Mouse (Mus musculus): ENCODE results near the gene Nhsl1. TPM values are rescaled to one million over a fixed set of nuclear protein-coding genes. Genes with fewer than 3 reads are reported as not detected.

The Nhsl1 gene
- polyA plus RNA-seq, 1 experiment: 44.6 TPM

DNA sequence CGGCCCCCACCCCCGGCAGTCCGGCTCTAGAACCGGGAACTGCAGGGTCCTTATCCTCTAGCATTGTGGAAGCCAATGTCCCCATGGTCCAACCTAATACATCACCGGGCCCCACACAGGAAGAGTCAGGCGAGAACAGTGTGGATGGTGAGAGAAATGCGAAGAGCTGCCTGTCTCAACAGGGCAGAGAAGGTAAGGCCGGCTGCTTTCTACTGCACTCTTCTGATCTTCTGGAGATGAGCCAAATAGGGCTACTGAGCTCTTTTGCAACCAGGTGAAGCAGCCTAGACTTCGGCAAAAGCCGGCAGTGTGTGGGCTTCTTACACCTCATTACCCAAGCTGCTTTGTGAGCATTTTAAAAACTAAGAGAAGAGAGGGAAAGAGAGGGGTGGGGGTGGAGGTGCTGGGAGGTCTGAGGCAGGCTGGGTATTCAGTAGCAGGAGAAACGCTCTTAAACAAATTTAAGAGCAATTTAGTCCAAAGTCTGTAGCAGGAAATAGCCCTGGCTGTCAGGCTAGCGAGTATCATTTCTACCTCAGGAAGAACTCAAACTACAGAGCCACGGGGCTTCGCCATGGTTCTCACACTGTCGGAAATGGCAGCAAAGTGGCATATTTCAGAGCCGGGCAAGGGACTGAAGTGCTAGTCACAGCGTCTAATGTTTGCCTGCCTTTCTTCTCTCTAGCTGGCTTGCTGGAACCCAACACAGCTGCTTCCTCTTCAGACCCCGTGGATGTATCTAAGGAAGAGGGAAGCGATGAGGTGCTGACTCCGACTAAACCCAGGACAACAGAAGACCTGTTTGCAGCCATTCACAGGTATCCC, 208.3 kb downstream of the Nhsl1 start:
- 0 out of 2 replicates have a peak overlapping the region, but pooled peaks have one; percentile 8 for H3K27ac ChIP-seq (ENCODE audit: insufficient read depth, low read depth, low read length)
- H3K4me1 ChIP-seq (ENCODE audit: control insufficient read depth, insufficient read depth, insufficient read length, low read length): no peaks in the 10 kb centered on the region; the same call in 1 of the 2 replicates
- no peak overlapping the region for H3K4me3 ChIP-seq (ENCODE audit: low read depth, low read length)
- H3K36me3 ChIP-seq (ENCODE audit: control insufficient read depth, insufficient read depth, low read length): peaks cover 56% of the 10 kb centered on the region
- 43% methylated on average over 20 of the region's 20 CpGs for WGBS
- H3K27me3 ChIP-seq (ENCODE audit: control insufficient read depth, insufficient read depth, low read length): no peaks in the 10 kb centered on the region
- TF ChIP-seq CTCF (IDR thresholded peaks at IDR 0.05; ENCODE audit: extremely low read depth, insufficient read length, insufficient replicate concordance, low read depth, low read length): no peak

GRCm38 (mm10) chr10:18527766-18528165, 209.0 kb downstream of the Nhsl1 start:
- Histone ChIP-seq H3K27ac (ENCODE audit: insufficient read depth, low read depth, low read length) (no peak overlapping the region), H3K36me3 (ENCODE audit: control insufficient read depth, insufficient read depth, low read length) (peaks cover 56% of the 10 kb centered on the region)

GRCm38 (mm10) chr10:18528475-18528874, 209.7 kb downstream of the Nhsl1 start:
- no peak overlapping the region for H3K4me3 ChIP-seq (ENCODE audit: low read depth, low read length)
- TF ChIP-seq CTCF (IDR thresholded peaks at IDR 0.05; ENCODE audit: extremely low read depth, insufficient read length, insufficient replicate concordance, low read depth, low read length) (peak; percentile 38; the same call in 1 of the 2 replicates), POLR2A (IDR thresholded peaks at IDR 0.05; ENCODE audit: low read depth, low read length) (no peak)
- 48% methylated on average over 5 of the region's 5 CpGs for WGBS
- H3K4me1 ChIP-seq (ENCODE audit: control insufficient read depth, insufficient read depth, insufficient read length, low read length): no peaks in the 10 kb centered on the region; the same call in 1 of the 2 replicates
- no peaks in the 10 kb centered on the region for H3K27me3 ChIP-seq (ENCODE audit: control insufficient read depth, insufficient read depth, low read length)
- peaks cover 58% of the 10 kb centered on the region for H3K36me3 ChIP-seq (ENCODE audit: control insufficient read depth, insufficient read depth, low read length)
- H3K27ac ChIP-seq (ENCODE audit: insufficient read depth, low read depth, low read length): no peak overlapping the region

More at GRCm38 (mm10) chr10:18527766-18528165, 209.0 kb downstream of the Nhsl1 start:
- WGBS: 32% methylated on average over 7 of the region's 7 CpGs
- no peaks in the 10 kb centered on the region for H3K27me3 ChIP-seq (ENCODE audit: control insufficient read depth, insufficient read depth, low read length)
- H3K4me3 ChIP-seq (ENCODE audit: low read depth, low read length): no peak overlapping the region
- no peaks in the 10 kb centered on the region; the same call in 1 of the 2 replicates for H3K4me1 ChIP-seq (ENCODE audit: control insufficient read depth, insufficient read depth, insufficient read length, low read length)
- TF ChIP-seq CTCF (IDR thresholded peaks at IDR 0.05; ENCODE audit: extremely low read depth, insufficient read length, insufficient replicate concordance, low read depth, low read length) (no peak), POLR2A (IDR thresholded peaks at IDR 0.05; ENCODE audit: low read depth, low read length) (no peak)

DNA sequence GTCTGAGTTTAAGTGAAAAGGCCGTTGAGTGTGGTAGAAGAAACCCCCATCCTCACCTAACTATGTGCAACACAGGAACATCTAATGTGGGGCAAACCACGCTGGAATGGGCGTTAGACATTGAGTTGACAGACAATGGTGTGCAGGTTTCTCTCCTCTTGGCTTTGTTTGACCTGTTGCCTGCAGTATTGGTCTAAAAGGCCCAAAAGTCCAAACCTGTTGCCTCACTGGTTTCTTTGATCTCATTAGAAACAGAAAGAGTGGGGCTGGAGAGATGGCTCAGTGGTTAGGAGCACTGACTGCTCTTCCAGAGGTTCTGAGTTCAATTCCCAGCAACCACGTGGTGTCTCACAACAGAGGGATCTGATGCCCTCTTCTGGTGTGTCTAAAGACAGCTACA, 210.4 kb downstream of the Nhsl1 start:
- 94% methylated on average over 4 of the region's 4 CpGs for WGBS
- peaks cover 55% of the 10 kb centered on the region for H3K36me3 ChIP-seq (ENCODE audit: control insufficient read depth, insufficient read depth, low read length)

GRCm38 (mm10) chr10:18530161-18530560, 211.4 kb downstream of the Nhsl1 start:
- peaks cover 47% of the 10 kb centered on the region for H3K36me3 ChIP-seq (ENCODE audit: control insufficient read depth, insufficient read depth, low read length)
- H3K4me3 ChIP-seq (ENCODE audit: low read depth, low read length): no peak overlapping the region
- no peak for TF ChIP-seq CTCF (IDR thresholded peaks at IDR 0.05; ENCODE audit: extremely low read depth, insufficient read length, insufficient replicate concordance, low read depth, low read length)
- 96% methylated on average over 4 of the region's 4 CpGs for WGBS
- H3K27ac ChIP-seq (ENCODE audit: insufficient read depth, low read depth, low read length): no peak overlapping the region
- H3K4me1 ChIP-seq (ENCODE audit: control insufficient read depth, insufficient read depth, insufficient read length, low read length): no peaks in the 10 kb centered on the region; the same call in 1 of the 2 replicates
- H3K27me3 ChIP-seq (ENCODE audit: control insufficient read depth, insufficient read depth, low read length): no peaks in the 10 kb centered on the region

More for the DNA sequence above, 210.4 kb downstream of the Nhsl1 start:
- no peak overlapping the region for H3K27ac ChIP-seq (ENCODE audit: insufficient read depth, low read depth, low read length)
- H3K4me1 ChIP-seq (ENCODE audit: control insufficient read depth, insufficient read depth, insufficient read length, low read length): no peaks in the 10 kb centered on the region; the same call in 1 of the 2 replicates
- H3K4me3 ChIP-seq (ENCODE audit: low read depth, low read length): no peak overlapping the region
- H3K27me3 ChIP-seq (ENCODE audit: control insufficient read depth, insufficient read depth, low read length): no peaks in the 10 kb centered on the region
- TF ChIP-seq CTCF (IDR thresholded peaks at IDR 0.05; ENCODE audit: extremely low read depth, insufficient read length, insufficient replicate concordance, low read depth, low read length): no peak
- no peak for TF ChIP-seq POLR2A (IDR thresholded peaks at IDR 0.05; ENCODE audit: low read depth, low read length)

DNA sequence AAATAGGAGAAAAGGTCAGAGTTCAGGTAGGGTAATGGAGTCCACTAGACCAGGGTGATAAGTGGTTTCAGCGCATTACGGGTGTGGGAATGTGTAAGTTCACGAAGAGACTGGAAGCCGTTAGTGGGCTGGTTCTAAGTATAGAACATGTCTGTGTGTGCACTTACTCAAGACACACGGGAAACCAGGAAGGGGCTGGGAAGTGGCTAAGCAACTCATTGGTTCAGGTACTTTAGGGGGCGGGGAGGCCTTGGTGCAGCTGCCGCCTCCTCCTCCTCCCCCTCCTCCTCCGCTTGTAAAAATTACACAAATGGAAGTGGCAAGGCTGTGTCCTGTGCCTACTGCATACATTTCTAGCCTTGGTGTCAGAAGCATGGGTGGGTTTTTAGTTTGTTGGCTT, 213.5 kb downstream of the Nhsl1 start:
- Histone ChIP-seq H3K27me3 (ENCODE audit: control insufficient read depth, insufficient read depth, low read length) (no peaks in the 10 kb centered on the region), H3K4me3 (ENCODE audit: low read depth, low read length) (no peak overlapping the region), H3K4me1 (ENCODE audit: control insufficient read depth, insufficient read depth, insufficient read length, low read length) (no peaks in the 10 kb centered on the region), H3K36me3 (ENCODE audit: control insufficient read depth, insufficient read depth, low read length) (peaks cover 31% of the 10 kb centered on the region), H3K27ac (ENCODE audit: insufficient read depth, low read depth, low read length) (no peak overlapping the region)
- WGBS: 72% methylated on average over 8 of the region's 8 CpGs
- TF ChIP-seq POLR2A (IDR thresholded peaks at IDR 0.05; ENCODE audit: low read depth, low read length) (no peak), CTCF (IDR thresholded peaks at IDR 0.05; ENCODE audit: extremely low read depth, insufficient read length, insufficient replicate concordance, low read depth, low read length) (no peak)

- Histone ChIP-seq H3K36me3 (ENCODE audit: control insufficient read depth, insufficient read depth, low read length) (peaks cover 10% of the 10 kb centered on the region; the same call in 1 of the 2 replicates), H3K4me1 (ENCODE audit: control insufficient read depth, insufficient read depth, insufficient read length, low read length) (no peaks in the 10 kb centered on the region), H3K4me3 (ENCODE audit: low read depth, low read length) (no peak overlapping the region), H3K27ac (ENCODE audit: insufficient read depth, low read depth, low read length) (no peak overlapping the region), H3K27me3 (ENCODE audit: control insufficient read depth, insufficient read depth, low read length) (no peaks in the 10 kb centered on the region)
- 87% methylated on average over 2 of the region's 2 CpGs for WGBS
- TF ChIP-seq POLR2A (IDR thresholded peaks at IDR 0.05; ENCODE audit: low read depth, low read length) (no peak), CTCF (IDR thresholded peaks at IDR 0.05; ENCODE audit: extremely low read depth, insufficient read length, insufficient replicate concordance, low read depth, low read length) (no peak)
These were observed 218.1 kb downstream of the Nhsl1 start for GRCm38 (mm10) chr10:18536889-18537288.
